Mouse (Mus musculus) WW6 (cell line): ENCODE results near the gene Toporsl.

Source experiments
- DNase-seq: peaks from one replicate; pipeline ENCODE4 v3.0.0-alpha.2; 2013; ENCODE audit warnings: low read depth, low spot score

Gene Toporsl

DNA sequence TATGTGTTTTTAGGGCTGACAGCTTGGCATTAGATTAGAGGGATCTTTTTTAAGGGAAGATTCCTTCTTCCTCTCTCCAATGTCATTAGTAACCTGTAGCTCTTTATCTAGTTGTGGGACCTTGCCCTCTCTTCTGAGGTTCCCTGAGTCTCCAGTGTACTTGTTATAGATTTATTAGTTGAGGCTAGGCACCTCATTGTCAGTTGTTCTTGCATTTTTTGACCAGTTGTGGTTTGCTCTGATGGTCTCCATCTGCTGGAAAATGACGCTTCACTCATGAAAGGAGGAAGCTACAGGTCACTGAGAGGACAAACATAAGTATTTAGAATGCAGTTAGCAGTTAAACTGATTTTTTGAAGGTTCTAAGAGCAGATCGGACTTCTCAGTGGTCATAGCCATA, at the start of gene Toporsl:
Toporsl (plus strand) TSS at position 348 of the 400 bp plus-strand sequence.
- DNase-seq = no peak

DNA sequence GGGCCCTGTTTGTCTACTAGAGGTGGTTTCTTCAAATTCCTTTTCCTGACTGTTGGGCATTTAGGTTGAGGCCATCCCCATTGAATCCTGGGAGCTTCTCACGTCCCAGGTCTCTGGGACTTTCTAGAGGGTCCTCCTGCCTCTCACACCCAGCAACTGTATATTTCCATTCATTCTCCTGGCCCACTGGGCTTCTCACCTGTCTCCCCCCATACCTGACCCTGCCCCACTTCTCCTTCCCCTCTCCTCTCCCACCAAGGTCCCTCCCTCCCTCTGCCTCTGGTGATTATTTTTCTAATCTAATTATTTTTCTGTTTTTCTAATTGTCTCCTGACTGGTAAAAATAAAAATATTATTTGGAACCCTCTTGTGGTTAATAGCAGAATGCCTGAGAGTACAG, 38.4 kb upstream of the Toporsl start:
- no peak for DNase-seq

DNA sequence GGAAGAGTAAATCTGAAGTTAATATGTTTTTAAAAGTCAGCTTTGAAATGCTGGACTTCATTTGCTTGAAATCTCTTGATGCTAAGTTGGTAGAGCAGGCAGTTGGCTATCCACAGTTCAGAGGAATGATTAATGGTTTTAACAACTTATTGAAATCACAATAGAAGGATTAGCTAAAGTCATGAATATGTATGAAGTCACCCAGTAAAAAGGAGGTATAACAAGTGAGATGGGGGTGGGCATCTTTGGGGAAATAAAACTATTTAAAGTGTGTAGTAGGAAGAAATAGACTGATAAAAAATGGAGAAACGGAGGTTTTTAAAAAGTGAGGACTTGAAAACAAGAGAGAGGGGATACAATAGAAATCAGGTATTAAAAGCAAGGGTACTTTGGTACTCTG, 38.0 kb upstream of the Toporsl start:
- DNase-seq = no peak

DNA sequence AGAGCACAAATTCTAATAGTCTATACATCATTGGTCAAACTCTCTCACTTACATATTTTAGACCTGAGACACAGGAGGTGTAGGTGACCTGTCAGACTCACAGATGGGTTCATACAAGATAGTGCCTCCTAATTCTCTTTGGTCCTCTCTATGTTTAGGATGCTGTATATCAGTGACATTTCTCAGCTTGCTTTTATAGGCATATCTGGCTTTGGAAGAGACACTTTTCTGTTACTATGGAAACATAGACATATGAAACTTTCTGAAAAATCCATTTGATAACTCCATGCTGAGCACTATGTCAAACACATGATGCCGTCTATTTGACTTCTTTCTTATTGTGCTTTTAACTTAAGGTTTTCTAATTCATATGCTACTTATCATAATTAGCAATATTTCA, 32.2 kb upstream of the Toporsl start:
- no peak for DNase-seq

DNA sequence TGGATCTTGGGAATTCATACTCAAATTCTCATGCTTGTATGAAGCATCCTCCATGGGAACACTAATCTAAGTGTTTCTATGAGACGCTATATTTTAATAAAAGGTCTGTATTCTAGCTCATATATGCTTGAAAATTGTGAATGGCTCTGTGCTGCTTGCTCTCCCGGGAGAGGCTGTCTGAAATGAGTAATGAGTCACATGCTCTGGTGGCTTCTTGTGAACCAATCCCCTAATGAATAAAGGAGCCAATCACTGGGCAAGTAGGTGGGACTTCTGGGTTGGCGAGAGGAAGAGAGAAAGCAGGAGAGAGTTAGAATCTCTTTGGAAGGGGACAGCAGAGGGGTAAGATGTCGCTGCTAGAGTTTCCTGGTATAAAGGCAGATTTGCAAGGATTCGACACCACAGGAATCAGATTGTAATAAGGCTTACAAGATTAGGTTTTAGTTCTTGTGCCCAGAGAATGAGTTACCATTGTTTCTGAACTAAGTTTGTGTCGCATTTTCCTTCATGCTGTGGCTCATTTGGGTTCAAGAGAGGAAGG, 9.8 kb upstream of the Toporsl start:
- DNase-seq = no peak

DNA sequence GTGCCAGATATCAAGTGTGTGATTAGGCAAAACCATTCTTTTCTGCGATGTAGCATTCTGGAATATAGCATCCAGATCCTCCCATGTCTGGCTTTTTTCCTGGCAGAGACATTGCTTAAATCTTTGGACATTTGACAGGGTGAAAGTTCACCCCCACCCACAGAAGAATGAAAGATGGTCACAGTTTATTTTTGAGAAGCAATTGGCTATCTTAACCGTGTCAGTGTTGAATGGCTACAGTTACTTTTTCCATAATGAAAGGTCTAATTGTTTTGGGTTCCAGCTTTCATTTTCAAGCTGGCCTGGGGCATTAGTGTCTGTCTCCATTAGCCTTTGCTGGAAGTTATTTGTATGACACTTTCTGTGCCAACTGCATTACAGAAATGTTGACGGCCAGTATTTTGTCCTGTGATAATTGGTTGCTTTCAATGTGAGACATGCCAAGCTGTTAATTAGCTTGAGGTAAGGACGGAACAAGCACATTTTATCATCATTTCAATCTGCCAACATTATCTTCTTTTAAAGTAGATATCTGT, 2.2 kb upstream of the Toporsl start:
- no peak for DNase-seq

DNA sequence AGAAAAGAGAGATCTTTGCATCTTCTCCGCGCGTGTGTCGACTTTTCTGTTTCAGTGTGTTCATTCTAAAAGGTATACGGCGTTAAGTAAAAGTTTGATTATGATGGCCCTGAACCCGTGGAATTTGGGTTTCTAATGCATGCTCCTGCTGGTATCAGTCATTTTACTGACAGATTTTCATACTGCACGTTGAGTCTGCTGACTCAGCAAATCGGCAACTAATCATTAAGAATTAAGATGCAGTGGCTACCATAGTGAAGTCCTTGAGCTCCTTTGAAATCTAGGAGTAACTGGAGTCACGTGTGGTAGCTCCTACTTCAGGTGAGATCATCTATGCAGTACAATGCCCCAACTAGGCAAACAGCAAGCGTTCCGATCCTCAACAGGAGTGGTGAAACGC, 1.4 kb upstream of the Toporsl start:
- no peak for DNase-seq

DNA sequence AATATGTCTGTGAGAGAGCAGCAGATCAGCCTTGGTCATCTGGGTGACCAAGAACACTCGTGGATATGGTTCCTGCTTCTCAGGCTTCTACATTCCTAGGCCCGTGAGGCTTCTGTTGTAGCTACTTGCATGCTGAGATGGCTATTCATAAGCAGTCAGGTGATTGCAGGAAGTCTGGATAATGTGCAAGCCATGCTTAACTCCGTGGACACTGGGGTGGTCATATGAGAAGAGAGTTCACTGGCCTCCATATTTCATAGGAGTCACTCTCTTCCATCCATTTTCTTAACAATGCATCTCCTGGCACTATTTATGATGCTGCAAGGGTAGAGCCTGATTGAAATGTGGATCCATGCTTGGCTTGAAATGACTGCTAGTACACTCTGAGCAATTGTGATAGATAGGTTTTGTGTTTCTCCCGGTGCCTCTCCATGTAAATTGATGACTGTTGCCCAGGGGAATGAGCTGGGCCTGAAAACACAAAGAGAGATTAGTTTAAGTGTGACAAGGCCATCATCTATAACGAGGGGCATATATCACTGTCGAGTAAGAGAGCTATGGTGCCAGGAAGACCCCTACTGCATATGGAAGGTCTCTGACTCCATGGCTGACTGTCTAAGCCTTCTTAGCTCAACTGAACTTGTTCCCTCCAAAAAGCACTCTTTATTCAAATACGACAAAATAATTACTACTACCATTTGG, 2.3 kb downstream of the Toporsl start:
- DNase-seq = no peak

DNA sequence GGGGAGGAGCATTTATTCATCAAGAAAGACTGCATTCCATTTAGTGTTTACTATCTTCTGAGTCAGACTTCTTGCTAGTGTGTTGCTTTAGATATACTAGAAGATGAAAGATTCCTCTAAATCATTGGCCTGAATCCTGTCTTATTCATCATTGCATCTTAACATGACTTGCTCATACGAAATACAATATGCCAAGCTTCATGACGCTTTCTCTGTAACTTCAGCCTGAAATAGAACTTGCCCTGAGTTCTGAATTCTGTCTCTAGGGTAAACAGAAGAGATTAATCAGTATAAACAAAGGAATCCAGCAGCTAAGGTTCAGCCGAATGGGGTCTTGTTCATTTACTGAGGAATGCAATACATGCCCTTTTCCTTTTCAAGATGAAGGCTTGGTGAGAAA, 10.8 kb downstream of the Toporsl start:
- no peak for DNase-seq

DNA sequence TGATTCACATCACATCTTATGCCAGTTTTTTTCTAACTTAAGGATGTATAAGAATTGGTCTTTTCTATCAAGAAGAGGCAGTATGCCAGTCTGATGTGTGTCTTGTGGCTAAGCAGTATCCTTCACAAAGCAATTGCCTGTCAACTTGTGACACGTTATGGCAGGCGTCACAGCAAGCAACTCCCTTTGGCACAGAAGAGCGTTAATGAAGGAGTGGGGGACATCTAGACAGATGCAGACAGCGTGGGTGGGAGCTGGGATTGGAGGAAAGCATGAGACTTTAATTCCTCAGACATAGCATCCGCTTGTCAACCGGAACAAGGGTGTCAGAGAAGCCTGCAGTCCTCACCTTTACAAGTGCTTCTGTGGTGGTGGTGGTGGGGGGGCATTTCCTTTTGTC, 38.9 kb downstream of the Toporsl start:
- DNase-seq = no peak

DNA sequence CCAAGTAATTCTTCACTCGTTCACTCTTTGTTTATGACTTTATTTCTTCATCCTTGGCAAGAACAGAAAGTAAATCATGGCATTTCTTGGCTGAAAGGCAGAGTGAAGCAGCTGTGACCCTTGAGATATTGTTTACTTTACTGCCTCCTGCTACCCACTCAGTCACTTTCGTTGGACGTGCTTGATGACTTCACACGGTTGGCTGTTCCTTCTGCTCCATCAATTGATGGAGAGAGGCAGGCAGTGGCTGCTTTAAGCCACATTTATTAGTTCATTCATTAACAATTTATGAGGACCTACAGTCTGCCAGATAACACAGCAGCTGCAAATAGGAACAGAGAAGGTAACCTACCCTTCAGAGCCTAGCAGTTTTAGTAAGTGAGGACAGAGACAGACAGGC, 51.7 kb downstream of the Toporsl start:
- no peak for DNase-seq

DNA sequence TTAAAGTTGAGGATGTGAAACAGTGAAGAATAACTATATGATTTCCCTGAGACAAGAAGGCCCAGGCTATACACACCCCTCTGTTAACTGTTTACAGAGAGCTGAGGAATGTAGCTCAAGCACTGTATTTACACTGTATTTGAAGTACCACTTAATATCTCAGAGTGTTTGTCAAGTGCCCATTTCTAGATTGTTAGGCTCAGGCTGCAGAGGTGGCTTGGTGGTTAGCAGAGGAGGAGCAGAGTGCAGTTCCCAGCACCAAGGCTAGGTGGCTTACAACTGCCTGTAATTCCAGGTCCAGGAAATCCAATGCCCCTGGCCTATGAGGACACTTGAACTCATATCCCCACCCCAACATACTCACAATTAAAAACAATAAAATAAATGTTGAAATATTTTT, 63.6 kb downstream of the Toporsl start:
- no peak for DNase-seq

DNA sequence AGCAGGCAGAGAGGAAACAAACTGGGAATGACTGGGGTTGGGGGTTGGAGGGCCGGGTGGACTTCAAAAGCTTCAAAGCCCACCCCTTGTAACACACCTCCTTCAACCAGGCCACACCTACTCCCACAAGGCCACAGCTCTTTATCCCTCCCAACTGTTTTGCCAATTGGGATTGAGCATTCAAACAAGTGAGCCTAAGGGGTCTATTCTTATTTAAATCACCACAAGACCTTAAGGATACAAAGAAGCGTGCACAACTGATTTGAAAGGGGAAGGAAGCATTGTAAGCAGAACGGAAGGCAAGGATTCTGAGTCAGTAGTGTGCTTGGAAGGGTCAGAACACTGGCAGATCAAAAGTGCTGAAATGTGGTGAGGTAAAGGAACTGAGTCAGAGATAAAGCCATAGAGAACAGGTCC, 64.6 kb downstream of the Toporsl start:
- peak; percentile 60 for DNase-seq

DNA sequence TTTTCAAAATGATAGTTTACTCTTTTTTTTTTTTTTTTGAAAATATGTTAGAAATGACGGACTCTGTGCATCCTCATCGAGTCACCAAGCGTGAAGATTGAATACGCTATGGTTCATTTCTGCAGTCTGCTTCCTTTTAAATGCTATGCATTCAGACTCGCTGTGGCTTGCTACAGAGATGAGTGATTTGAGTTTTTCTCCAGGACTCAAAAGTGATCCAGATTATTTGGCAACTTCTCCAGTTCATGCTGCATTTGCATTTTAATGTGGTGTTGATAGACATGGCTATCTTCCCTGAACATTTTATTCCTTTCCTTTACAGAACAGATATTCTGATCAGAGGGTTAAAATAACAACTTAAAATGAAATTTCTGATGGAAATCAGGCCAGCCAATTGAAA, 65.2 kb downstream of the Toporsl start:
- DNase-seq = no peak
